Mouse (Mus musculus) splenic B cell, adult 2 months (primary cell): ENCODE results near the gene Frrs1l.

Experiments used
- DNase-seq: peaks from one replicate; pipeline ENCODE4 v3.0.0-alpha.2; 2011; ENCODE audit warnings: low read depth, low spot score
- H3K27me3 ChIP-seq: 2 replicates; pipeline ENCODE4 v1.6.1; 2012; ENCODE audit warnings: mild to moderate bottlenecking, low read length, moderate library complexity, mixed read lengths; ENCODE audit not compliant: control insufficient read depth, poor library complexity, insufficient read depth, severe bottlenecking
- H3K36me3 ChIP-seq: 2 replicates; pipeline ENCODE4 v1.6.1; 2012; ENCODE audit warnings: mild to moderate bottlenecking, low read length, moderate library complexity, mixed read lengths; ENCODE audit not compliant: control insufficient read depth, poor library complexity, insufficient read depth, severe bottlenecking

Frrs1l gene

DNA sequence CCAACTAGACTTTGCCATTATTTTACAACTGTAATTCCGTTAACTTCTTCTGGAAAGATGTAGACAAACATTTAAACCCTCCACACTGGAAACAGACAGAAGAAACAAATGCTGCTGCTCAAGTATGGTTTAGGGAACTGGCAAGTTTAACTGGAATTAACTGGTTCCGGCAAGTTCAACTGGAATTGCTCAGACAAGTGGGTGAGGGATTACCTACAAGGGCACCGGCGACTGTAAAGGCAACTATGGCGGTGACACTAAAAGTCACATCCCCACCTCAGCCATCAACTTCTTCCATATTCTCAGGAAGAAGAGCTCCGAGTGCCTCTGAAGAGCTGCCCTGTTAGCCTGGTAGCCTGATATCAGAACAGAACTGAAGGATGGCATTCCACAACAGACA lies 75.9 kb downstream of the Frrs1l start:
- no peak for DNase-seq
- H3K36me3 ChIP-seq: peaks cover 2% of the 10 kb centered on the region
- H3K27me3 ChIP-seq: no peaks in the 10 kb centered on the region

DNA sequence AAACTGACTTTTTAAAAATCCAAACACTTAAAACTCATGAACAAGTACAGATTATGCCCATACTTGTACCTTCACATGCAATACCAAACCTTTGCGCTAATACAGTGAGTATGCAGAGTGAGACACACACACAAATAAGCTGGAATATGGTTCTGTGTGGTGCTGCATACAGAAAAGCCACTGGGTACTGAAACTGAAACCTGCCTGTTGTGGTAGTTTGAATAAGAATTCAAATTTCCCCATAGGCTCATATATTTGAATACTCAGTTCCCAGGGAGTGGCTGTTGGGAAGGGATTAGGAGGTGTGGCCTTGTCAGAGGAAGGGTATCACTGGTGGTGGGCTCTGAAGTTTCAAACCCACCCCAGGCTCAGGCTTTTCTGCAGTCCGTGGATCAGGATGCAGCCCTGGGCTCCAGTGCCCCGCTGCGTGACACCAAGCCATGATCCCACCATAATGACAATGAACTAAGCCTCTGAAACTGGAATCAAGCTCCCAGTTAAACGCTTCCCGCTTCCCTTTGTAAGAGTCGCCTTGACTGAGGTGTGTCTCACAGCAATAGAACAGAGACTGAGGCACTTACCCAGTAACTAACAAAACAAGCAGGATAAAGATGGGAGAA lies 77.7 kb downstream of the Frrs1l start:
- Histone ChIP-seq H3K36me3 (peaks cover 2% of the 10 kb centered on the region), H3K27me3 (no peaks in the 10 kb centered on the region)
- DNase-seq: peak; percentile 19

DNA sequence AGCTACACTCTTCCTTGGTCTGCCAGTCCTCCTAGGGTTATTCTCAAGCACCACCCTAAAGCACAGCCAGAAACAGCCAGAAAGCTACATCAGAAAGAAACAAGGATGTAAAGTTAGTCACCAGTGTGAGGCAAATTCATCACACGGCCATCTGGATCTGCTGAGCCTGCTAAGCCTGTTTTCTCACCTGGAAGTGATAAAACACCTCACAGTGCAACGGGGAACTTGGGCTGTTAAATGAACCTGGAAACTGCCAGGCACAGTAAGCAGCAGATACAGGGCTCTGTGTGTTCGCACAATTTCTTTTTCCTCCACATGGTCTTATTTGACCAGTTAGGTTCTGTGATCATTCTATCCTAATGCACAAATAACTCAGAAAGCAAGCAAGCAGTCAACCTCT lies 80.6 kb downstream of the Frrs1l start:
- Histone ChIP-seq H3K36me3 (peaks cover 2% of the 10 kb centered on the region), H3K27me3 (no peaks in the 10 kb centered on the region)
- no peak for DNase-seq

DNA sequence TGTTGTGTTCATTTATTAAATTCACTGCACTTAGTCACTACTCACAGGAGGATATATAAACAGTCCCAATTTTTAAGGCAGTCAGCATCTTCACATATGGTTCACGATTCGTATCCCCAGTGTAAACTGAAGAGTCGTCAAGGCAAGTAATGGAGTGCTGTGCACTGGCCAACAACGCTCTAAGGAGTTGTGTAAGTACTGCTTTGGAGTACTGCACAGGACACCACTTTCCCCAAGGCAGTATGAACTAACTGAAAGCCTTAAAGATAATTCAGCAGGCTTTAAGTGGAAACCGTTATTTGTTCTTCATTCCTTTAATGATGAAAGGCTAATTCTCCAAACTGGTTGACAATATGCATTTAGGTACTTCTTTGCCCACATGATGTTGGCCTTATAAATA lies 82.5 kb downstream of the Frrs1l start:
- no peak for DNase-seq
- Histone ChIP-seq H3K27me3 (no peaks in the 10 kb centered on the region), H3K36me3 (peaks cover 2% of the 10 kb centered on the region)
